Mouse (Mus musculus) thymus, postnatal 14 days (tissue): ENCODE data around the gene Sesn3.
"Not testable (repeated sequence)": the region's sequence is repeated elsewhere in the genome, so short reads cannot be mapped to it uniquely, and the experiment has no call there.

Experiments used
- DNase-seq: peaks from one replicate; pipeline ENCODE4 v3.0.0; 2021

Gene Sesn3

GRCm38 (mm10) chr9:14274986-14275720, at the start of gene Sesn3:
Gene Sesn3 (plus strand): TSS chr9:14275067.
- peak; percentile 88 for DNase-seq

- DNase-seq = not testable (repeated sequence)
Measured at GRCm38 (mm10) chr9:14227086-14227485, 47.8 kb upstream of the Sesn3 start.

GRCm38 (mm10) chr9:14233702-14234373, 41.0 kb upstream of the Sesn3 start:
- DNase-seq = peak; percentile 8

GRCm38 (mm10) chr9:14235286-14235685, 39.6 kb upstream of the Sesn3 start:
- DNase-seq = no peak

- DNase-seq = not testable (repeated sequence)
Measured at GRCm38 (mm10) chr9:14241003-14241402, 33.9 kb upstream of the Sesn3 start.

- no peak for DNase-seq
Measured at GRCm38 (mm10) chr9:14242308-14242707, 32.6 kb upstream of the Sesn3 start.

- peak; percentile 75 for DNase-seq
Measured at GRCm38 (mm10) chr9:14244528-14244927, 30.3 kb upstream of the Sesn3 start.

- DNase-seq = peak; percentile 44
Measured at GRCm38 (mm10) chr9:14245013-14245586, 29.8 kb upstream of the Sesn3 start.

- DNase-seq = peak; percentile 17
Measured at GRCm38 (mm10) chr9:14246016-14246799, 28.7 kb upstream of the Sesn3 start.

GRCm38 (mm10) chr9:14247480-14248208, 27.2 kb upstream of the Sesn3 start:
- DNase-seq = no peak

GRCm38 (mm10) chr9:14248209-14248596, 26.7 kb upstream of the Sesn3 start:
- peak; percentile 68 for DNase-seq

GRCm38 (mm10) chr9:14261150-14261549, 13.7 kb upstream of the Sesn3 start:
- DNase-seq = no peak

GRCm38 (mm10) chr9:14262568-14262972, 12.3 kb upstream of the Sesn3 start:
- peak; percentile 26 for DNase-seq

- no peak for DNase-seq
Measured at GRCm38 (mm10) chr9:14266470-14266869, 8.4 kb upstream of the Sesn3 start.

GRCm38 (mm10) chr9:14268578-14268977, 6.3 kb upstream of the Sesn3 start:
- no peak for DNase-seq

- DNase-seq = no peak
Measured at GRCm38 (mm10) chr9:14272921-14273320, 1.9 kb upstream of the Sesn3 start.

- DNase-seq = peak; percentile 9
Measured at GRCm38 (mm10) chr9:14274586-14274985, 281 bp upstream of the Sesn3 start.

GRCm38 (mm10) chr9:14275792-14276480, 1.1 kb downstream of the Sesn3 start:
- peak; percentile 99 for DNase-seq

GRCm38 (mm10) chr9:14276481-14277287, 1.8 kb downstream of the Sesn3 start:
- DNase-seq = no peak

GRCm38 (mm10) chr9:14277365-14277991, 2.6 kb downstream of the Sesn3 start:
- no peak for DNase-seq
